Mouse (Mus musculus) midbrain, postnatal 0 days (tissue): ENCODE results near the gene Arrb1. TPM values are rescaled to one million over a fixed set of nuclear protein-coding genes. Genes with fewer than 3 reads are reported as not detected.
A peak's percentile ranks its signal among the peaks of the same experiment; 100 is the strongest.

Experiments
- ATAC-seq: fragments of 200-750 bp; cut with Nextera tagmentation; 2 replicates; pipeline ENCODE4 v1.8.0; 2017; ENCODE audit warnings: moderate number of reproducible peaks, mild to moderate bottlenecking, moderate TSS enrichment, moderate library complexity; ENCODE audit not compliant: low FRiP score
- DNase-seq: peaks from one replicate; pipeline ENCODE4 v3.0.0-alpha.2; 2015; ENCODE audit warnings: low spot score
- H3K27ac ChIP-seq: fragments of 300-500 bp; sonication (generic); 2 replicates; pipeline ENCODE4 v1.5.1; 2014; ENCODE audit warnings: low read depth, mild to moderate bottlenecking, low read length, mixed read lengths
- H3K27me3 ChIP-seq: fragments of 300-500 bp; sonication (generic); 2 replicates; pipeline ENCODE4 v1.6.1; 2014; ENCODE audit warnings: low read length, control low read depth, mixed read lengths; ENCODE audit not compliant: insufficient read depth
- H3K36me3 ChIP-seq: fragments of 300-500 bp; sonication (generic); 2 replicates; pipeline ENCODE4 v1.6.1; 2014; ENCODE audit warnings: low read length, control low read depth, mixed read lengths; ENCODE audit not compliant: insufficient read depth
- H3K4me1 ChIP-seq: fragments of 300-500 bp; sonication (generic); 2 replicates; pipeline ENCODE4 v1.6.1; 2014; ENCODE audit warnings: mild to moderate bottlenecking, control low read depth, antibody characterized with exemption, low read length, mixed read lengths; ENCODE audit not compliant: insufficient read depth
- H3K4me2 ChIP-seq: fragments of 300-500 bp; sonication (generic); 2 replicates; pipeline ENCODE4 v1.6.1; 2014; ENCODE audit warnings: low read depth, mild to moderate bottlenecking, low read length, mixed read lengths; ENCODE audit not compliant: poor library complexity, severe bottlenecking
- H3K4me3 ChIP-seq: fragments of 300-500 bp; sonication (generic); 2 replicates; pipeline ENCODE4 v1.5.1; 2014; ENCODE audit warnings: low read depth, mild to moderate bottlenecking, low read length, moderate library complexity
- H3K9ac ChIP-seq: fragments of 300-500 bp; sonication (generic); replicated peaks from 2 replicates; pipeline ENCODE4 v1.6.1; 2014; ENCODE audit warnings: mild to moderate bottlenecking, low read length, moderate library complexity, mixed read lengths; ENCODE audit not compliant: poor library complexity, severe bottlenecking
- H3K9me3 ChIP-seq: fragments of 300-500 bp; sonication (generic); 2 replicates; pipeline ENCODE4 v1.6.1; 2016; ENCODE audit warnings: low read length, control low read depth
- CTCF ChIP-seq: IDR thresholded peaks from 2 replicates; pipeline ENCODE4 v1.5.1; 2016; ENCODE audit warnings: antibody characterized with exemption, mild to moderate bottlenecking
- WGBS: fragments of 180-500 bp; shearing (Covaris S2); extraction: QIAGEN DNeasy Blood & Tissue Kit; methylation state at CpG from one replicate; pipeline ENCODE4 v1.1.7; 2014; 5-methylcytosine and 5-hydroxymethylcytosine counted together
- polyA plus RNA-seq: library from polyadenylated mRNA; unstranded; fragments of >200 nt; fragmentation: Nextera tagmentation; extraction: Ambion mirVana; gene quantifications from 2 replicates; pipeline ENCODE4 v1.2.1, GENCODE M21; 2015
- total RNA-seq: library from RNA; depleted of rRNA; stranded (reverse); fragments of >200 nt; gene quantifications from 2 replicates; pipeline ENCODE4 v1.2.3, GENCODE M21; 2014

The Arrb1 gene
- total and polyA plus RNA-seq, 2 experiments from 2014 or later = 15.0 to 163 TPM

DNA sequence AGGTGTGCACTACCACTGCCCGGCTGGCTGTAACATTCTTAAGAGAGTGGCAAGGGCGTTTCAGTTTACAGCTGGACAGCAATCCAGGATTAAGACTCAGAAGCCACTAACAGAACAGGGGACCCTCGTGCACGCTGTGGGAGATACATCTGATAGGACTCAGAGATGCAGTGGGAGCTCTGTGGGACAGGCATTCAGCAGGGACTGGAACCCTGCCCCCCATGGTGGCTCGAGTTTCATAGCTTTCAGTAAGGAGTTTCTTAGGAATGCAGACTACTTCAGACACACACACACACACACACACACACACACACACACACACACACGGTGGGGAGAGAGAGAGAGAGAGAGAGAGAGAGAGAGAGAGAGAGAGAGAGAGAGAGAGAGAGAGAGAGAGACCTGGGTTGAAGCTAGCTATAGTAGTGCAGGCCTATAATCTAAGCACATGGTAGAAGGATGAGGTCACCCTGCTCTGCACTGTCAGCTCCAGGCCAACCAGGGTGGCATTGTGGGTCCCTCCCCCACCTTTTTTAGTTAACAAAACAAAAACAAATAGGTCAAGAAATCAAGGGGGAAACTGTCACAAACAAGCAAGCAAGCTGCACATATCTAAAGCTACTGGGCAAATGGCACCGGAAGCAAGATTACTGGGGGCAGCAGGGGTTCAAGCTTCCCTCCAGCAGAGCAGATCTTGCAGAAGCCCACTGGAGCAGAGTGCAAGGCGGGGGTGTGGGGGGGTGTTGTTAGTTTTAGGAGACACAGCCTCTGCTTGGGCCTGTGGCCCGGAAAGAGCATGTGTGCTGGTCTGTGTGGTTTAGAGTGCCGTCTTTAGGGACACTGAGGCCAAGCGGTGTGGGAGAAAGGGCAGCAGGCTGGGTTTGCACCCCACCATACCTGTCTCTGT is 12.6 kb downstream of the Arrb1 start:
- Histone ChIP-seq H3K9ac (no peak overlapping the region; the same call in 1 of the 2 replicates), H3K4me2 (no peak overlapping the region), H3K4me3 (no peak overlapping the region), H3K9me3 (no peaks in the 10 kb centered on the region), H3K27ac (peak overlapping the region; percentile 12; the same call in 1 of the 2 replicates), H3K36me3 (peaks cover 10% of the 10 kb centered on the region; the same call in 1 of the 2 replicates), H3K4me1 (no peaks in the 10 kb centered on the region), H3K27me3 (no peaks in the 10 kb centered on the region)
- no peak for TF ChIP-seq CTCF
- DNase-seq = no peak
- 58% methylated on average over 10 of the region's 11 CpGs for WGBS
- no peak for ATAC-seq

DNA sequence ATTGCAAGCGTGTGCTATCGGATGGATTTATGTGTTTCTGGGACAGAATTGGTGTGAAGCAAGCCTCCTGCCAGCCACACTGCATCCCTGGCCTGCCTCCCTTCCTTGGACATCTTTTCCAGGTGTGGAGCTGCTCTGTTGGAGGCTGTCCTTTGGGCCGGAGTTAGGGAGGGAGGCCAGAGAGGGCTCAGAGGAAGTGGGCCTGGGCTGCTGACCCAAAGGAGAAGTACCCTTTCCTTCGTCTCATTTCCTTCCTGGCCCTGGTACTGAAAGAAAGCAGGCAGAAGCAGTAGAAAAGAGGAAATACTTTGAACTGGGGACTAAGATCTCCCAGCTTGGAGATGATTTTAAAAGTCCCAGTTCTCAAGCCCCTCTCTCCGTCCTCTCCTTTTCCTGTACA is 14.4 kb downstream of the Arrb1 start:
- Histone ChIP-seq H3K4me1 (no peaks in the 10 kb centered on the region), H3K36me3 (peaks cover 10% of the 10 kb centered on the region; the same call in 1 of the 2 replicates), H3K4me3 (no peak overlapping the region), H3K4me2 (no peak overlapping the region), H3K9ac (no peak overlapping the region), H3K27ac (no peak overlapping the region), H3K27me3 (no peaks in the 10 kb centered on the region), H3K9me3 (no peaks in the 10 kb centered on the region)
- DNase-seq (no peak), ATAC-seq (no peak)
- no peak for TF ChIP-seq CTCF
- 93% methylated on average over 5 of the region's 5 CpGs for WGBS

DNA sequence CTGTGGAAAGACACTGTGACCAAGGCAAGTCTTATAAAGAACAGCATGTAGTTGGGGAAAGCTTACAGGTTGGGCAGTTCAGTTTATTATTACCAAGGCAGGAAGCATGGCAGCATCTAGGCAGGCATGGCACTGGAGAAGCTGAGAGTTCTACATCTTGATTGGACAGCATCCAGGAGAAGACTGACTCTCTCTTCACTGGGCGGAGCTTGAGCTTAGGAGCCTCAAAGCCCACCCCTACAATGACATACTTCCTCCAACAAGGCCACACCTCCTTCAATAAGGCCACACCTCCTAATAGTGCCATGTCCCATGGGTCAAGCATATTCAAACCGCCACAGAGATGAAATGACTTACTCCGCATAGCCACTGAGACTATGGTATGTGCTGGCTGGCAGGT is 16.4 kb downstream of the Arrb1 start:
- no peaks in the 10 kb centered on the region for H3K4me1 ChIP-seq
- H3K36me3 ChIP-seq = peaks cover 6% of the 10 kb centered on the region; the same call in 1 of the 2 replicates
- no peak overlapping the region for H3K4me3 ChIP-seq
- no peak overlapping the region for H3K9ac ChIP-seq
- no peak overlapping the region for H3K4me2 ChIP-seq
- ATAC-seq = no peak
- TF ChIP-seq CTCF = no peak
- no peak overlapping the region for H3K27ac ChIP-seq
- no peaks in the 10 kb centered on the region for H3K9me3 ChIP-seq
- H3K27me3 ChIP-seq = no peaks in the 10 kb centered on the region
- 93% methylated on average over 3 of the region's 3 CpGs for WGBS
- no peak for DNase-seq

DNA sequence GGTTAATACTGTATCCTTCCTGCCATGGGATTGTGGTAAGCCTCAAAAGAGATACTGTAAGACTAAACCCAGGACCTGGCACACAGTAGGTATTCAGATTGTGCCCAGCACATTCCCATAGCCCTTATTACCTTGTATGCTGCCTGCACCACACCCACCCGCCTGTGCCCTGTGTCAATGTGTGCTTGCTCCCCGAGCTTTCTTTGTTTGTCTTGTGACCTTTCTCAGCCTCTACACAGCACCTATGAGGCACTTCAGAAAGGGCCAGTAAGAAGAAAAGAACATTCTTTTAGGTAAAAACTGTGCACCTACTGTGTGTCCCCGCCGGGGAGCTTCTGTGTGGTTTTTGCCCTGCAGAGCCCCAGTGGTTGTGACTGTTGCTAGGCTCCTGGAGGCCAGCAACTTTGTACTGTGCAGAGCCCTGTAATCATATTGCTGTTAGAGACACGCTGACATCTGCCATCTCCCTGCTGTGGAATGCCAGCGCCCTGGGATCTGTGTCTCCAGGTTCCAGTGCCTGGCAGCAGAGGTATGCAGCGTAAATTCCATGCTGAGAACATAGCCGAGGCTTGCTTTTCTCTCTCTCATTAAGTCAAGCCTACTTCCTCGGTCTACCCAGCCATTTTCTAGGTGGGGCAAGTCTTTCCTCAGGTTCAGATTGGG is 18.1 kb downstream of the Arrb1 start:
- Histone ChIP-seq H3K4me1 (no peaks in the 10 kb centered on the region), H3K27ac (no peak overlapping the region)
- TF ChIP-seq CTCF = no peak

DNA sequence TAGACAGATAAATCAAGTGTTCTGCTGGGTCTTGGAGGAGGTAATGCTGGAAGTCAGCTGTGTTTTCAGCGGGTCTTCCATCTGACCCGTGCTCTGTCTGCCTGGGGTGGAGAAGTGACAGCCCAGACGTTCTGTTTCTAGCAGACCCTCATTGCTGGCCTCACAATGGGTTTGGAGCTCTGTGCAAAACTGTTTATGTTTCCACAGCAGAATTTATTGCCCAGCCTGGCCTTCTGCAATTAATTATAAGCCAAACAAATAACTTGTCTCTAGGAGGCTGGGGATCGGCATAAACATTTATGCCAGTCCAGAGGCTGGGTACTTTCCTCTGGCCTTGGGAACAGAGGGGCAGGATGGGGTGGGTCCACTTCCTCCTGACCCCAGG is 18.6 kb downstream of the Arrb1 start:
- DNase-seq (no peak), ATAC-seq (no peak)
- Histone ChIP-seq H3K9ac (no peak overlapping the region), H3K36me3 (peaks cover 6% of the 10 kb centered on the region; the same call in 1 of the 2 replicates), H3K27me3 (no peaks in the 10 kb centered on the region), H3K9me3 (no peaks in the 10 kb centered on the region), H3K4me3 (no peak overlapping the region), H3K4me2 (no peak overlapping the region), H3K27ac (no peak overlapping the region), H3K4me1 (no peaks in the 10 kb centered on the region)
- 58% methylated on average over 4 of the region's 4 CpGs for WGBS
- TF ChIP-seq CTCF = no peak

More for the DNA sequence above, 18.1 kb downstream of the Arrb1 start:
- 48% methylated on average over 9 of the region's 9 CpGs for WGBS
- no peak overlapping the region for H3K4me2 ChIP-seq
- no peaks in the 10 kb centered on the region for H3K27me3 ChIP-seq
- H3K36me3 ChIP-seq = peaks cover 6% of the 10 kb centered on the region; the same call in 1 of the 2 replicates
- no peak overlapping the region for H3K4me3 ChIP-seq
- no peak overlapping the region for H3K9ac ChIP-seq
- no peaks in the 10 kb centered on the region for H3K9me3 ChIP-seq
- ATAC-seq (no peak), DNase-seq (no peak)

DNA sequence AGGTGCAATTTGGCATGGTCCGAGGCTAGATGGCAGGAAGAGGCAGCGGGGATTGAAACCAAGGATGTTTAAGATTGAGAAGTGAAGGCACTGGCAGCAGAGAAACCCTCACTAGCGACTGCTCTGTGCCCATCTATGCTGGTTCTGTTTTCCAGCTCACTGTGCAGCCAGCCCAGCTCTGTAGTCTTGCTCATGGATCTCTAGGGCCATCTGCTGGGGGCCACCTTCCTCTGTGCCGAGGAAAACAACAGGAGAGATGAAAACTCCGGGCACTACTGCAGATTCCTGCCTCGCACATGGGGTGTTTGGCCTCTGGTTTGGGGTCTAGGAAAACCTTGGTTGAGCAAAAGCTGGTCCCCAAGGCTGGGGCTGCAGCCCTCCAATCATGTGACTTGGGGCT is 20.6 kb downstream of the Arrb1 start:
- H3K36me3 ChIP-seq = no peaks in the 10 kb centered on the region
- peak; percentile 74 for TF ChIP-seq CTCF
- no peak for ATAC-seq

More for the DNA sequence above, 20.6 kb downstream of the Arrb1 start:
- H3K9me3 ChIP-seq = no peaks in the 10 kb centered on the region
- peaks cover 7% of the 10 kb centered on the region; the same call in 1 of the 2 replicates for H3K4me1 ChIP-seq
- H3K4me3 ChIP-seq = no peak overlapping the region
- no peak overlapping the region for H3K27ac ChIP-seq
- WGBS = 31% methylated on average over 6 of the region's 6 CpGs
- no peak overlapping the region for H3K9ac ChIP-seq
- no peak overlapping the region for H3K4me2 ChIP-seq
- H3K27me3 ChIP-seq = no peaks in the 10 kb centered on the region
- peak; percentile 55 for DNase-seq
